7 mouse cellular contexts compared by ENCODE assay signal in the genomic region with DNA sequence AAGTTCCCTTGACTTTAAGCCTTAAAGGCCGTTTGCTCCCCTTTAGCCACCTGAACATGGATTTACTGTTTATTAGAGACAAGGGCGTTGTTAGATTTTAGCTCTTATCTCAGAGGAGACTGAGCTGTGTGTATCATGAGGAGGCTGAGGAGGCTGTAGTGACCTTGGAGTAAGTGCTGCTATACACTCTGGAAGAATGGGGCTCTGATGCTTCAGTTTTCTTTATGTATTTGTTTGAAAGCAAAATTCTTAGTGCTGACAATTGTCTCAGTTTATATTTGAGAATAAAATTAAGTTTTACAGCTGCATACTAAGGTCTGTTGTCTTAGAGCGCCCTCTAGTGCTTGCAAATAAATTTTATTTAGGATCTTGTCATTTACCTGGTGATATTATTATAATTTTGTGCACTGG. TPM values are rescaled to one million over a fixed set of nuclear protein-coding genes. Genes with fewer than 3 reads are reported as not detected.
A peak's percentile ranks its signal among the peaks of the same experiment; 100 is the strongest.
DNase-seq lines count a peak whose midpoint lies in the region.

No protein-coding gene starts in this region.

- intact Hi-C loops in heart, postnatal 36 days (cut with DNase I), result loop anchor here (2.0 to 5.0 kb wide), 3 partner anchors 37 to 355 kb away; partner anchors contain the start of genes Pigk and Zzz3
- intact Hi-C loops in gastrocnemius, postnatal 36 days (cut with DNase I), result loop anchor here (5.0 kb wide), 2 partner anchors 272 to 362 kb away; no protein-coding TSS in a partner anchor

- peak; percentile 45 for DNase-seq in kidney, postnatal 10 days
- DNase-seq in kidney, adult 11 months, result no peak
- DNase-seq in ES-CJ7 (ENCODE audit: low read depth, low spot score) (peak; percentile 46), ZHBTc4 (ENCODE audit: low read depth, low spot score) (peak; percentile 52)
- DNase-seq in heart, postnatal 36 days, result peak; percentile 13 to 19
- peak; percentile 14 to 18 for DNase-seq in natural killer cell, adult 2 months (ENCODE audit: low spot score in 2 of 2)
- DNase-seq in gastrocnemius, postnatal 36 days, result no peak

RNA-seq across cellular contexts. Expression of gene Pigk, which starts 35.6 kb away (rescaled TPM):
- 10 to 100 TPM; 25.0 to 25.4 TPM for total RNA-seq in heart, postnatal 36 days (2021)
- total RNA-seq in gastrocnemius, postnatal 36 days (2021), result 10 to 100 TPM; 16.4 to 18.6 TPM

Comparison
In these comparisons a context has a peak if more than half of its experiments do, and no peak if none do; other contexts are left out.
1. DNase-seq: peak in kidney, postnatal 10 days (single experiment), ES-CJ7 (single experiment), ZHBTc4 (single experiment), heart, postnatal 36 days (2 of 2) and natural killer cell, adult 2 months (2 of 2); none in kidney, adult 11 months (single experiment) and gastrocnemius, postnatal 36 days (0 of 2).